Mouse (Mus musculus): Measurements from ENCODE around the gene Galnt10.

The Galnt10 gene

GRCm38 (mm10) chr11:57643691-57644090 is 1.6 kb upstream of the Galnt10 start:
- DNase-seq (ENCODE audit: low read depth, low spot score), result no peak

DNA sequence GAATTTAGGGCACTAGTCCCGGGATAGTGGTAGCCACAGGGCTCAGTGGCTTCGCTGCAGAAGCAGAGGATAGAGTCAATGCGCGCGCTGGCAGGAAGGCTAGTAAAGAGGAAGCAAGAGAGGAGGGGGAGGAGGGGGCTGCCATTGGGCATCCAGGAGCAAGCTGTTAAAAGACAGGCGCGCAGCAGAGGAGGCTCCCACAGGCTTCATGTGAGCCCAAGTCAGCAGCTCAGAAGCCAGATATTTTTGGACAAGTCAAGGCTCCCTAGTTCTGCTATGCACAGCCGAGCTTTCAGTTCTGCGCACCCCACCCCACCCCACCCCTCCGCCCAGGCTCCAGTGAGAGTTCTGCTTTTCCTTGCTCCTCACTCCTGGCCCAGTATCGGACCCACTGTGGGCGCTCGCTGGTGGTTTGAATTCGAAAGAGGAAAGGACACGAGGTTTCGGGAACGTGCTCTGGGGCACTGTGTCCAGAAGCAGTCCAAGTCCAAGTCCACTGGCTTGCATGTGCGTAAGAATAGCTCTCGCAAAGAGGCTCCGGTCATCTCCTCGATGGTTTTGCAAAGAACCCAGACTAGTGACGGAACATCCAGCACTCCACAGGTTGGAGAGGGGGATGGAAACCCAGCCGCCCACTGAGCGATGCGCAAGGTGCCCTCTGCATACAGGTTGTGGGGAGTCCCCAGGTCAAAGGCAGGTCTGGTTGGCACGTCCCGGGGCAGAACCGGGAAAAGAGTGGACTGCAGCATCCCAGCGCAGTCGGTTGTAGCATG is 811 bp upstream of the Galnt10 start:
- DNase-seq (ENCODE audit: low read depth, low spot score), result no peak

- DNase-seq (ENCODE audit: low read depth, low spot score), result no peak
These were observed 605 bp downstream of the Galnt10 start for GRCm38 (mm10) chr11:57645847-57646246.

GRCm38 (mm10) chr11:57646416-57646815 is 1.2 kb downstream of the Galnt10 start:
- DNase-seq (ENCODE audit: low read depth, low spot score), result no peak

- DNase-seq (ENCODE audit: low read depth, low spot score), result no peak
These were observed 1.7 kb downstream of the Galnt10 start for GRCm38 (mm10) chr11:57646940-57647339.

DNA sequence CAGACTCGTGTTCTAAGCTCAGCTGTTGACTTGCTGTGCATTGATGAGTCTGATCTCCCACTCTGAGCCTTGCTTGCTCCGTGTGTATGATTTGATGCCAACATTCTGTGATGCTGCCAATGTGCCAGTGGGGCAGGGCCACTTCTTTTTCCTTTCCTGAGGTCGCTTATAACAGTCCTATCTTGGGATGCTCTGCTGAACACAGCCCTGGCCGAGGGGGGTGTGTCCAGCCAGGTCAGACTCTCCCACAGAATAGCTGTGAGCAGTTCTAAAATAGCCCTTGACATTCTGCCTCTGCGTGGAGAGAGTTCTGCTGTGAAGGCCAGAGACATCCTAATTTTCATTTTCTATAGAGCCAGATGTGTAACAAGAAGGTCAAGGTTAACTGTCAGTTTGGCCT is 2.2 kb downstream of the Galnt10 start:
- DNase-seq (ENCODE audit: low read depth, low spot score), result no peak

DNA sequence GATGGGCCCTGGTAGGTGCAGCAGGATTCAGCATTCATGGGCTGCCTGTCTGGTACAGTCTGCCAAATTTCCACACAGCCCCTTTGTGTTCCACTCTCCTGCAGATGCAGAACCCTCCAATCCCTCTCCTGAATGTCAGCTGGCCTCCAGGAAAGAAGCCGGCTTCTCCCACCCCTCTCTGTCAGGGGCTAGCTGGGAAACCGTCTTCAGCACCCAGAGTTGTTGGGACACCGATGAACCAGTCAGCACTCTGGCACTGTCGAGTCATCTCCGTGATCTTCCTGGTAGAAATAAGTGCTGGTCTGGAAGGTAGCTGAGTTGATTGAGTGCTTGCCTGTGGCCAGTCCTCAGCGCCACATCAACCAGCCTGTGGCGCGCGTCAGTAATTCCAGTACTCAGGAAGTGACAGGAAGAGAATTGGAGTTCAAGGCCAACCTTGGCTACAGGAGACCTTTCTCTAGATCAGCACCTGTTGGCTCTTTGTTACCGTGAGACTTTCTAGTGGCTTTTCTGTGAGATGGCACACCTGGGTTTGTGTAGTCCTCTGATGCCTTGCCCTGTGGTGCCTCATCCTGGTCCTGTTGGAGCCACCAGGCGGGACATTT is 3.1 kb downstream of the Galnt10 start:
- DNase-seq (ENCODE audit: low read depth, low spot score), result no peak

GRCm38 (mm10) chr11:57649269-57649668 is 4.0 kb downstream of the Galnt10 start:
- no peak for DNase-seq (ENCODE audit: low read depth, low spot score)

- DNase-seq (ENCODE audit: low read depth, low spot score), result no peak
These were observed 4.4 kb downstream of the Galnt10 start for GRCm38 (mm10) chr11:57649671-57650070.

GRCm38 (mm10) chr11:57650867-57651266 is 5.6 kb downstream of the Galnt10 start:
- DNase-seq (ENCODE audit: low read depth, low spot score), result no peak

GRCm38 (mm10) chr11:57651281-57651810 is 6.1 kb downstream of the Galnt10 start:
- no peak for DNase-seq (ENCODE audit: low read depth, low spot score)

DNA sequence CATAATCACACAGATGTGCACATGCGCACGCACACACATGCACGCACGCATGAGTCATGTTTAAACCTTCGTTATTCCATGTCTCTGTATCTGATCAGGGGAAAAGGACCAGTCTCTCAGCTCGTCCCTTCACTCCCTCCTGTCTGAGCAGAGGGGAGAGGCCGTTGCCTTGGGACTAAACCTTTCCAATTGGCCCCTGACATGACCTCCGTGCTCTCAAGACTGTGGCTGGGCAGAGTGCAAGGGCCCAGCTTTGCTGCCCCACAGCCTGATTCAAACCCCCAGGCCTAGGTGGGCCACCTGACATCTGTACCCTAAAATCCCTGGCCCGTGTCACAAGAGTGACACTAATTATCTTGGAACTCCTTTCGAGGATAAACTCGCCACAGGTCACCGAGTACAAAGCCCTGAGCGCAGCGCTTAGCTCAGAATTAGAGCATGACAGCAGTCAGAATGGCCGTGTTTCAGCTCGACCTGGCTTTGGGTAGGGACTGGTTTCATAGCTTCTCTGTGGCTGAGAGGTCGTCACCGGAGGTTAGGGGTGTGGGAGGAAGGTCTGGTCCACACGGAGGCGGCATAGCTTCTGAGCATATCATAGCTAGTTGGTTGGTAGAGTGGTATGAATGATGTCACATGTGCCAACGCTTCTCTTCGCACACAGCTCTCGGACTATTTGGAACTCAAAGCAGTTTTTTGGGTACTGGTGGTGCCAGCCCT is 7.1 kb downstream of the Galnt10 start:
- no peak for DNase-seq (ENCODE audit: low read depth, low spot score)

GRCm38 (mm10) chr11:57652923-57653660 is 7.8 kb downstream of the Galnt10 start:
- DNase-seq (ENCODE audit: low read depth, low spot score), result no peak

GRCm38 (mm10) chr11:57653796-57654195 is 8.6 kb downstream of the Galnt10 start:
- DNase-seq (ENCODE audit: low read depth, low spot score), result no peak

GRCm38 (mm10) chr11:57654386-57654785 is 9.1 kb downstream of the Galnt10 start:
- DNase-seq (ENCODE audit: low read depth, low spot score), result no peak

DNA sequence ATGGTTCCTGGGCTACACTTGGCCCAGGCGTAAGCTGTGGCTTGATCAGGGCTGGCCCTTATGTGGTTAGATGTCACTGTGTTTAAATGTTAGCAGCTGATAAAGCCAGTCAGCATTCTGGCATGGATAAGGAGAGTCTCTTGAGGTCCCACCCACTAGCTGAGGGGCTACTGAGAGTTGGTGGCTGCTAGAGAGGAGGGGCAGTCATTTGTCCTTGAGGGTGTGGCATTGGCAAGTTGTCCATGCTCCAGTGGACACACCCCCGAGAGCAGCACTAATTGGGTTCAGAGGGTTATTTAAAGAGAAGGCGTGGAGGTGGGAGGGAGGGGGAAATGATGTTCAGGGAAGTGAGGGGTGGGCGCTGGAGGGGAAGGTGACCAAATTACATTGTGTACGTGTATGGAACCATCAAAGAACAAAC is 9.7 kb downstream of the Galnt10 start:
- DNase-seq (ENCODE audit: low read depth, low spot score), result no peak

DNA sequence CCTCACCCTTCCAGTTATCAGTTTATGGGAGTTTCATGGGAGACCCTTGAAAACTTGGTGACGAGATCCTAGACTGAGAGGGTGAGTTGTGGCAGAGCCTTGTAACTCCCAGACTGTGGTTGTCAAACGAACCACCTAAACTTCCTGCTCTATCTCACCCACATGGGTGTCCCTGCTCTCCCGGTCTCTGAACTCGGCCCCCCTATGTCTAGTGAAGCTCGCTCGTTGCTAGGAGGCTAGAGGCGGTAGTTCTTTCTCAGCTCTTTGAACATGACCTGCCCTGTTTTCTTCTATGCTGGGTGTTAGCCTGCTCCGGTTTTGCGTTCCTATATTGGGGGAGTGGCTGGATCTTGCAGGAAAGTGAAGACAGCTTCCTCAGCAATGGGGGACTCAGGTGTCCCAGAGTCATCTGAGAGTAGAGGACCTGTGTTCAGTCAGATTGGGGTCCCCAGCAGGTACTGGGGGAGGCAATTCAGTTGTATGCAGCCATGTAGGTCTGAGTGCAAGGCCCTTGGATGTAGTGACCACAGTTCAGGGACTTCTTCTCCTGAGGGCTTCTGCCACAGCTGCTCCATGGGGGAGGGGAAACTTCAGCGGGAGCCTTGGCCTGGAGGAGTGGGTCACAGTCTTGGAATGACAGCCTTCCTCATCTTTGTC is 10.6 kb downstream of the Galnt10 start:
- no peak for DNase-seq (ENCODE audit: low read depth, low spot score)

- DNase-seq (ENCODE audit: low read depth, low spot score), result no peak
These were observed 11.5 kb downstream of the Galnt10 start for GRCm38 (mm10) chr11:57656602-57657275.

- no peak for DNase-seq (ENCODE audit: low read depth, low spot score)
These were observed 12.3 kb downstream of the Galnt10 start for GRCm38 (mm10) chr11:57657370-57658072.

GRCm38 (mm10) chr11:57658214-57658613 is 13.0 kb downstream of the Galnt10 start:
- no peak for DNase-seq (ENCODE audit: low read depth, low spot score)

Measured in retina, postnatal 7 days (tissue).